Mouse (Mus musculus) limb, embryonic 14.5 days (tissue): Measurements from ENCODE around the gene Hps1. TPM values are rescaled to one million over a fixed set of nuclear protein-coding genes. Genes with fewer than 3 reads are reported as not detected.
A peak's percentile ranks its signal among the peaks of the same experiment; 100 is the strongest.

Experiments
- ATAC-seq: fragments of 200-750 bp; cut with Nextera tagmentation; 2 replicates; pipeline ENCODE4 v1.8.0; 2017; ENCODE audit warnings: low read depth, moderate number of reproducible peaks, moderate TSS enrichment; ENCODE audit not compliant: low FRiP score
- DNase-seq: peaks from one replicate; pipeline ENCODE4 v3.0.0-alpha.2; 2015; ENCODE audit warnings: low spot score
- H3K27ac ChIP-seq: fragments of 300-500 bp; sonication (generic); replicated peaks from 2 replicates; pipeline ENCODE4 v1.5.1; 2014; ENCODE audit warnings: low read depth, mild to moderate bottlenecking, low read length, moderate library complexity, mixed read lengths
- H3K27me3 ChIP-seq: fragments of 300-500 bp; sonication (generic); 2 replicates; pipeline ENCODE4 v1.6.1; 2014; ENCODE audit warnings: low read length, mixed read lengths; ENCODE audit not compliant: control insufficient read depth, insufficient read depth
- H3K36me3 ChIP-seq: fragments of 300-500 bp; sonication (generic); 2 replicates; pipeline ENCODE4 v1.6.1; 2014; ENCODE audit warnings: mild to moderate bottlenecking, low read length, moderate library complexity, mixed read lengths; ENCODE audit not compliant: control insufficient read depth, insufficient read depth
- H3K4me1 ChIP-seq: fragments of 300-500 bp; sonication (generic); 2 replicates; pipeline ENCODE4 v1.6.1; 2014; ENCODE audit warnings: antibody characterized with exemption, low read length, mixed read lengths; ENCODE audit not compliant: control insufficient read depth, insufficient read depth
- H3K4me2 ChIP-seq: fragments of 300-500 bp; sonication (generic); replicated peaks from 2 replicates; pipeline ENCODE4 v1.6.1; 2014; ENCODE audit warnings: low read depth, mild to moderate bottlenecking, low read length, moderate library complexity; ENCODE audit not compliant: severe bottlenecking
- H3K4me3 ChIP-seq: fragments of 300-500 bp; sonication (generic); replicated peaks from 2 replicates; pipeline ENCODE4 v1.5.1; 2014; ENCODE audit warnings: low read length
- H3K9ac ChIP-seq: fragments of 300-500 bp; sonication (generic); 2 replicates; pipeline ENCODE4 v1.6.1; 2014; ENCODE audit warnings: mild to moderate bottlenecking, low read depth, low read length, moderate library complexity; ENCODE audit not compliant: severe bottlenecking
- H3K9me3 ChIP-seq: fragments of 300-500 bp; sonication (generic); 2 replicates; pipeline ENCODE4 v1.6.1; 2016; ENCODE audit warnings: low read length; ENCODE audit not compliant: control insufficient read depth
- POLR2A ChIP-seq: fragments of 200-500 bp; IDR thresholded peaks from 2 replicates; pipeline ENCODE4 v1.8.0; 2012; ENCODE audit warnings: inconsistent platforms, mild to moderate bottlenecking, moderate library complexity, borderline replicate concordance; ENCODE audit not compliant: insufficient read depth, insufficient read length; ENCODE audit errors: extremely low read depth
- WGBS: fragments of 180-500 bp; shearing (Covaris S2); extraction: QIAGEN DNeasy Blood & Tissue Kit; methylation state at CpG from one replicate; pipeline ENCODE4 v1.1.7; 2014; 5-methylcytosine and 5-hydroxymethylcytosine counted together
- polyA plus RNA-seq, 2 experiments: library from polyadenylated mRNA; depleted of rRNA in 1 of 2; stranded (reverse) in 1 of 2; unstranded in 1 of 2; fragments of >200 nt; fragmentation: Nextera tagmentation in 1 of 2; extraction: Ambion mirVana in 1 of 2; gene quantifications; 2 replicates each; pipeline versions ENCODE4 v1.2.1 to v1.2.3; 2012 to 2014

Hps1 gene
- polyA plus RNA-seq, 2 experiments: 12.0 to 20.9 TPM

GRCm38 (mm10) chr19:42741884-42742283 lies 37.9 kb downstream of the Hps1 start:
- H3K27ac ChIP-seq: no peak overlapping the region
- no peaks in the 10 kb centered on the region for H3K9me3 ChIP-seq
- H3K27me3 ChIP-seq: no peaks in the 10 kb centered on the region
- no peak for TF ChIP-seq POLR2A
- H3K36me3 ChIP-seq: no peaks in the 10 kb centered on the region
- 45% methylated on average over 14 of the region's 14 CpGs for WGBS
- no peak overlapping the region for H3K4me3 ChIP-seq
- DNase-seq (peak; percentile 59), ATAC-seq (peak; percentile 42; the same call in 1 of the 2 replicates)
- H3K4me2 ChIP-seq: no peak overlapping the region
- peaks cover 30% of the 10 kb centered on the region for H3K4me1 ChIP-seq
- H3K9ac ChIP-seq: no peak overlapping the region

DNA sequence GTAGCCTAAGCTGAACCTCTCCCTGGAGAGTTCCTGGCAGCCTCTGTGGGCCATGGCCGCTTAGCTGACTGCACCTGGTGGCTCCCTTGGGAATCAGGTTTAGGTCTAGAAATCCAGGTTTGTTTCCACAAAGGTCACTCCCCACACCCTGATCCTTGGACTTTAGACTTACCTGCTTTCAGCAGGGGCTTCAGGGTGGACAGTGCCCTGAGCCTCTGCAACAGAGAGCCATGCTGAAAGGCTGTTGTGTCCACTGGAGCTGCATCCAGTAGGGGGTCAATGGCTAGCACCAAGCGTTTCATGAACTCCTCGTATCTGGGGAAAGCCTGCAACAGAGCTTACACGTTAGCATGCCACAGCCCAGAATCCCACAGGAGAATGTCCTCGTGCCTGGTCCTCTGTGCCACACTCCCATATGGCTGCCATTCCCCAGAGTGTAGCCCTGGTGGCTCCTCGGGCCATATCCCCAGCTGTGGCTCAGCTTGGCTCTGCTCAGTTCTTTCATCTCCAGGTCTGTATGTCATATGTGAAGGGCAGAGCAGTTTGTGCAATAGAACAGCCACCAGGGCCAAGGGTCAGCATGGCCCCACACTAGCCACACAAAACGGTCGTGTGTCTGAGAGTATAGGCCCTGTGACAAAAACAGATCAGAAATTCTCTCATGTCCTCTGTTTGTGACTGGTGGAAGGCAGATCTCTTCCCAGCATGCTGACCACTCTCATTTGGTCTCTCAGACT lies 39.4 kb downstream of the Hps1 start:
- DNase-seq (no peak), ATAC-seq (no peak)
- Histone ChIP-seq H3K4me1 (peaks cover 25% of the 10 kb centered on the region), H3K36me3 (no peaks in the 10 kb centered on the region), H3K9me3 (no peaks in the 10 kb centered on the region), H3K4me3 (no peak overlapping the region), H3K27me3 (no peaks in the 10 kb centered on the region), H3K4me2 (no peak overlapping the region), H3K9ac (no peak overlapping the region), H3K27ac (no peak overlapping the region)
- WGBS: 62% methylated on average over 8 of the region's 8 CpGs
- TF ChIP-seq POLR2A: no peak

- Histone ChIP-seq H3K4me3 (no peak overlapping the region), H3K9me3 (no peaks in the 10 kb centered on the region), H3K27me3 (no peaks in the 10 kb centered on the region), H3K36me3 (no peaks in the 10 kb centered on the region), H3K27ac (no peak overlapping the region), H3K4me1 (peaks cover 23% of the 10 kb centered on the region), H3K9ac (no peak overlapping the region), H3K4me2 (no peak overlapping the region)
- ATAC-seq (no peak), DNase-seq (no peak)
- WGBS: 50% methylated on average over 6 of the region's 6 CpGs
- TF ChIP-seq POLR2A: no peak
Measured at GRCm38 (mm10) chr19:42739734-42740133, 40.0 kb downstream of the Hps1 start.

GRCm38 (mm10) chr19:42737753-42738152 lies 42.0 kb downstream of the Hps1 start:
- Histone ChIP-seq H3K9ac (no peak overlapping the region), H3K4me3 (no peak overlapping the region), H3K27ac (no peak overlapping the region), H3K36me3 (no peaks in the 10 kb centered on the region), H3K27me3 (no peaks in the 10 kb centered on the region), H3K4me1 (peaks cover 16% of the 10 kb centered on the region), H3K4me2 (no peak overlapping the region), H3K9me3 (no peaks in the 10 kb centered on the region)
- DNase-seq (no peak), ATAC-seq (no peak)
- TF ChIP-seq POLR2A: no peak
- WGBS: 60% methylated on average over 9 of the region's 9 CpGs

- H3K27ac ChIP-seq: no peak overlapping the region
- no peaks in the 10 kb centered on the region for H3K27me3 ChIP-seq
- no peak overlapping the region for H3K4me3 ChIP-seq
- H3K4me1 ChIP-seq: peaks cover under 1% of the 10 kb centered on the region; the same call in 1 of the 2 replicates
- no peak overlapping the region for H3K9ac ChIP-seq
- ATAC-seq (no peak), DNase-seq (no peak)
- H3K4me2 ChIP-seq: no peak overlapping the region
- H3K36me3 ChIP-seq: no peaks in the 10 kb centered on the region
- H3K9me3 ChIP-seq: no peaks in the 10 kb centered on the region
- TF ChIP-seq POLR2A: no peak
- 69% methylated on average over 5 of the region's 5 CpGs for WGBS
Measured at GRCm38 (mm10) chr19:42734982-42735381, 44.8 kb downstream of the Hps1 start.
